Mouse (Mus musculus) adrenal gland, postnatal 25 days (tissue): Measurements from ENCODE around the gene Kif13a. TPM values are rescaled to one million over a fixed set of nuclear protein-coding genes. Genes with fewer than 3 reads are reported as not detected.
A peak's percentile ranks its signal among the peaks of the same experiment; 100 is the strongest.

Experiments
- DNase-seq: peaks from one replicate; pipeline ENCODE4 v3.0.0; 2021; ENCODE audit warnings: mixed read lengths
- total RNA-seq: library from RNA; stranded (reverse); gene quantifications from 2 replicates; pipeline ENCODE4 v1.2.3, GENCODE M21; 2021

Gene Kif13a
- total RNA-seq, 1 experiment from 2014 or later: 41.8 TPM

DNA sequence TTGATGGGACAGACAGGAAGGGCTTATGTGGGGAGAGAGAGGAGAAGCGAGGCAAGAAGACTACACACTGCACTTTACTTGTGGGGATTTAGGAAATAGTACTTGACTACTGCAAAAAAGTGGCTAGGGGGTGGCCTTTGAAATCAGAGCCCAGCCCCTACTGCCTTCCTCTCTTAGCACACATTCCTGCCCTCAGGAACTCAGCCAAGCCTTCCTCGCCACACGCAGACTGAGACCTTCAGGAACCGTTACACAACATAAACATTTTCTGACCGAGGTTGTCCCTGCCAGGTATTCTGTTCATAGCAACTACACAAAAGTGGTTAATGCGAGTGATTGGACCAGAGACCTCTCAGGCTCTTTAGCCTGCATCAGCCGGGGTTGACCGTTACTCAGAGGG lies 8.1 kb downstream of the Kif13a start:
- no peak for DNase-seq

DNA sequence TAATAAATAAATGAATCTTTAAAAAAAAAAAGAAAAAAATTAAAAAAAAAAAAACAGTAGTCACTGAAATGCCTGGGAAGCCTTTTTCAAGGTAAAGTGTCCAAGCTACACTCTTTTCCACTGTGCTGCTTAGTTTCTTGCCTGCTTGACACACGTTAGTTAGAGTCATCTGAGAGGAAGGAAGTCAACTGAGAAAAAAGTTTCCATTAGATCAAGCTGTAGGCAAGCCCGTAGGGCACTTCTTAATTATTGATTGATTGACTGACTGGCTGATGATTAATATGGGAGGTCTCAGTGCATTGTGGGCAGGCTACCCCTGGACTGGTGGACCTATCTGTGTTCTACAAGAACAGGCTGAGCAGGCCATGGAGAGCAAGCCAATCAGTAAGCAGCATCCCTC lies 9.9 kb downstream of the Kif13a start:
- DNase-seq: no peak

DNA sequence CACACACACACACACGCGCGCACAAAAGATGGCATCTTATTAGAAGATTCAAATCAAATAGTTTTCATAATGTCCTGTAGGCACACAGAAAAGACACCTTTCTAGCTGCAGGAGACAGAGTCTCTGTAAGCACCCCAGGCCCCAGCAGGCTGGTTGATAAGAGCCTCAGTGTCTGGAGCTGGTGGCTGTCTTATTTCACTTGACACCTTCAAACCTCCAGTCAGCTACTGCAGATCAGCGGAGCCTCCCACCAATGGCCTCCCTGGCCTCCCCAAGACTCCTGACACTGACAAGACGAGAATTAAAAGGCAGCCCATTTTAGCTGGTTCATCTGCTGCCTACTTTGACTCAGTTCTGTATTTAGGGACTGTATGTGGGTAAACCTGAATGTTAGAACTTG lies 11.2 kb downstream of the Kif13a start:
- DNase-seq: no peak

DNA sequence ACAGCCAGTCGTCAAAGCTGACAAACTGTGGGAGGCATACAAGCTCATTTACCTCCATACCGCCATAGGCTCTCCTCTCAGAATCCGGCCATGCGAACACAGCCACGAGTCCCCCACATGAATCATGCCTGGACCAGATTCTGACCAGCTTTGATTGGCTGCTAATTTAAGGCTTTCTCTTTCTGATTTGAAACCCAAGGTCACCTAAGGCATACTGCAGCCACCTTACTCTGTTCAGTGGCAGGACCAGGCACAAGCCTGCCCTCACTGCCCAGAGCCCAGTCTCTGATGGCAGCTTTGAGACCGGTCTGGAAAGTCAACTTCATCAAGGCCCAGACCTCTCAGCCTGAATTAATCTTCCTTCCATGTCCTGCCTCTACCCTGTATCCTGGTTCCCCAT lies 17.7 kb downstream of the Kif13a start:
- DNase-seq: no peak

DNA sequence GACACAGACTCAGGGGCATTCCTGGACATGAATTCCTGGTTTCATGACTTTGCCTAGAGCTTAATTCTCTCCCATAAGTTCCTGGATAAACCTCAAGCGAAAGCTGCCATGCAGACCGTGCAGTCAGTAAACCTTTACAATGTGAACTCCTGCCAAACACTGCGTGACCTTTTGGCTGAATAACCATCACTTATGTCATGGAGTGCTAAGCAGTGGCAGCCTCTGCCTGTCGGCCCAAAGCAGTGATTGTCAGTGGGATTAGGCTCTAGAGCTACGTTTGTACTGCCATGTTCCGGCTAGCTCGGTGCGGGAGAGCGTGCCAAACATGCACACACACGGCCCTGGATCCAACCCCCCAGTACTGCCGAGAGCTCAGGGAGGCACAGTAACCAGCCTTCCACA lies 18.6 kb downstream of the Kif13a start:
- peak; percentile 50 for DNase-seq

DNA sequence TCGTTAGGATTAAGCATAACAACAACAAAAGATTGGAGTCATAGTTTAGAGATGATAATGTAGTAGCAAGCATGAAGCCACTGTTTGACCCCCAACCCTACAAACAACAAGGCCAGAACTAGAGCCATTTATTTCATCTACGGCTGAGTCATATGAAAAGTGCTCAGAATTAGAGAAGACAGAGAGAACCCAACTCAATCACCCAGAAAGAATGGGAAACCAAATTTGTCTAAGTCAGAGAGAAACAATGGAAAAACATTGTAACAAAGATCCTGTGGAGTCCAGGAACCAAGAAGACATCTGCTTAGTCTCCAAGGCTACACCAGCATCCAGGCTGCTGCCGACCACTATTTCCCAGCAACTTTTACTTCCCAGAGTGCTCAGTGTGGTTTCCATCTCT lies 19.7 kb downstream of the Kif13a start:
- DNase-seq: no peak

DNA sequence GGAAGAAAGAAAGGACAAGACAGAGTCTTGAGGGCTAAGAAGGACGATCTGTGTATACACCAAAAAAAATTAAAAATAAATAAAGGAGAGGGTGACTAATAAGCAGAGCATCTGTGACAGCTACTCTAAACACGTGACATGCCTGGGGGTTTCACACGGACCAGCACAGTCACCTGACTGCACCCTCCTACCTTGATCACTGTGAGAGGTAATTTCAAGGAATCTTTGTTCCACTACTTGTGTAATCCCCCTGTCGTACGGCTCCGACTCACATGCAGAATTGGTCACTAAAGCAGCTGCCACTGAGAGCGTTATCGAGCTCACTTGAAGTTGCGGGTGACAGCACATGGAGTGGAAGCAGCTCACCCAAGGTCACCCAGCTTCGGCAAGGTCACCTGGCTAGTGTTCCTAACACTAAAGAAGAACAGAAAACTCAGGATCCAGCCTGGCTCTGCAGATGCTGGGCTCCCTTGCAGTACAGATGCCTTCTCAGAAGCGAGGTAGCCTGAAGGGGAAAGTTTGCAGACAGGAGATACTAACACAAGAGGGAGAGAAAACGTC lies 20.6 kb downstream of the Kif13a start:
- no peak for DNase-seq

DNA sequence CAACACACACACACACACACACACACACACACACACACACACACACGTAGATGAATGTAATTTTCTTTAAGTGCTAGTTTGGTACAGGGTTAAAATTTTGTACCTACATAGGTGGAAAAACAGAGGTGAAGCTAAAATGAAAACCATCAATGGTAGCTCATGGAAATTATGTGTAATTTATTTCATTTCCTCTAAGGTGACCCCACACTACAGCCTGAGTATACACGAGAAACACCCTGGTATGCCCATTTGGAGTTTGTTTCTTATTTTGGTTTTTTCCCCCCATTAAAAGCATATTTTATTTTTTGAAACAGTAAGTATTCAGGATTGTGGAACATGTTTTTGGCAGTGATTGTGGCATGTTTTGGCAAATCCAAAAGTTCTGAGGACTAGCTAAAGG lies 21.3 kb downstream of the Kif13a start:
- no peak for DNase-seq

DNA sequence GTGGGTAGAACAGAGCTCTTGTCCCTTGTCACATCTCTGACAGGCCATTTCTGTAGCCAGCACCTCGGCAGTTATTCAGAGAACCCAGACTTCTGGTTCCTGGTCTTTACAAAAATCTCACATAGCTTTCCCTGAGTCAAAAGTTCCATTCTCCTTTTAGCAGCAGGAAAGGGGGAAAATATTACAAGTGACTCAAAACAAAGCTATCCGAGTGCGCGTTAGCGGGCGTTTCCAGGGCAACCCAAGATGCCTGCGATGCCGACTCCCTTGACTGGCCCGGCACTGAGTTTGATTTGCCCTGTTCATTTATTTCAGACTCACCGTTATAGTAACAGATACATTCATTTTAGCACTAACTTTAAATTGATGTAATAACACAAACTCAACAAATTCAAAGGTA lies 21.8 kb downstream of the Kif13a start:
- DNase-seq: peak; percentile 48

DNA sequence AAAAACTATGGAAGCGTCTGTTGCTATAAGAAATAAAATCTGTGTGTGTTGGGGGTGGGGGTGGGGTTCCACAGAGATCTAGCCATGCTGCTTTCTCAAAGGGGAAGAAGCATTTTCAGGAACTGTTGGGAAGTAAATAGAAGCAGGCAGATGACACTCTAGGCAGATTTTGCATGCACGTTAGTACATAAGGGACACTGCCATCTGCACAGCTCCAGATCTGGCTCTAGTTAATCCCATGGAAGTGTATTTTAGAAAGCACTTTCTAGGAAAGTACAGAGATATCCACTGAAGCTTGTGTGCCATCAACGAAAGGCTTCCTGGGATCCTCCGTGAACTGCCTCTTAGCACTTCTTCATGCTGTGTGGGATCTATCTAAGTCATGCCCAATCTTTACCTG lies 22.6 kb downstream of the Kif13a start:
- no peak for DNase-seq

DNA sequence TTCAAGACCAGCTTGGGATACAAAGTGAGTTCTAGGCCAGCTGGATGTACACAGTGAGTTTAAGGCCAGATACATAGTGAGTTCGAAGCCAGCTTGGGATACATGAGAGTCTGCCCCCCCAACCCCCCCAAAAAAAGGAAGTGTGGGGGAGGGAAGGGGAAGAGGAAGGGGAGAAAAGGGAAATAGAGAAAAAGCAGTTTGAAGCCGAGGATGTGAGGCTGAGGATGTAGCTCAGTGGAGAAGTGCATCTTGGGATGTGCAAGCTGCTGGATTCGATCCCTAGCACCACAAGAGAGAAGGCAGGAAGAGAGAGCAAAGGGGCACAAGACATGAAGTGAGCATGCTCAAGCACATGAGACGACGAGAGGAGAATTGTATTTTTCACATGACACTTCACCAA lies 23.7 kb downstream of the Kif13a start:
- DNase-seq: no peak

DNA sequence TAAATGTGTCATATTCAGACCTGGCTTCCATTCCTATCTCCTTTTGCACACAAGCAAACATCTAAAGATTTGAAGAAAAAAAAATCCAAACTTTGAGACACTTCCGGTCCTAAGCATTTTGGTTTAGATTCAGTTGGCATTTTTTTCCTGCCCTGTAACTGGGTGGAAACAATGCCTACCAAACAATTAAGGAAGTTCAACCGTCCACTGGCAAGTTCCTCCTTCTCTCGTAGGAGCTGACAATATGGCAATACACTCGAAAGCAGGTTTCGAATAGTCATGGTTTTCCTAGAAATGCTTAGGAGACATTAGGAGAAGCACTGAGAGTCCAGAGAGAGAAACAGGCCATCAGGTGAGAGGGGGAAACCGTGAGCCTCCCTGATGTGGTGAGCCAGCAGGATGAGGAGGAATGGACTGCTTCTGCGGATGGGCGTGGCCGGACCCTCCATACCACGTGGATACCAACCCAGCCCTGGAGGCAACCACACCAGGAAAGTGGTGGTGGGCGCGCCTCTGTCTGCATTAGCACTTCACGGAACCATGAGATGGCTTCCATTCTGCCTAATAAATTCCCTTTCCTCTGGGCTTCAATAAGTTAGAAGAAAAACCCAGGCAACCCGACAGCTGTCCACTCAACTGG lies 24.6 kb downstream of the Kif13a start:
- no peak for DNase-seq

DNA sequence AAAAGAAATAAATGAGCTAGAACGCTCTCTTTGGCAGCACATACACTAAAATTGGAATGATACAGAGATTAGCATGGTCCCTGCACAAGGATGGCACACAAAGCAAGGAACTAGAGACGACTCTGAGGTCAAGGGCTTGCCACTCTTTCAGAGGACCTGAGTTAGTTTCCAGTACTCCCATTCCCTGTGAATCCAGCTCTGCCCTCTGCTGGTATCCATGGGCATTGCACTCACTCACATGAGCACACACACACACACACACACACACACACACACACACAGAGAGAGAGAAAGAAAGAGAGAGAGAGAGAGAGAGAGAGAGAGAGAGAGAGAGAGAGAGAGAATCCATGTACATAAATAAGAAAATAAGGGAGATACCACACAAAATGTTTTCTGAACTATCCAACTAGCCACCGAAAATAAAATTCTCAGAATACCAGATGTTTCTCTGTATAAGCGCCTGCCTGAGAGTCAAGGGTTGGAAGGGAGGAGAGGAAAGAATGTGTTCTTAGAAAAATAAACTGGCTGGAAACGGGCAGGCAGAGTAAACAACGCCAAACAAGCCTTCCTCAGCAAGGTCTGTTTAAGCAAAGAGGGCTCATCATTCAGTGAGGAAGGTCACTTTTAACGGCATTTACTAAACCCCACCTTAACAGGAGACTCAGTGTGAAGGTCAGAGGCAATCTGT lies 27.0 kb downstream of the Kif13a start:
- DNase-seq: no peak

DNA sequence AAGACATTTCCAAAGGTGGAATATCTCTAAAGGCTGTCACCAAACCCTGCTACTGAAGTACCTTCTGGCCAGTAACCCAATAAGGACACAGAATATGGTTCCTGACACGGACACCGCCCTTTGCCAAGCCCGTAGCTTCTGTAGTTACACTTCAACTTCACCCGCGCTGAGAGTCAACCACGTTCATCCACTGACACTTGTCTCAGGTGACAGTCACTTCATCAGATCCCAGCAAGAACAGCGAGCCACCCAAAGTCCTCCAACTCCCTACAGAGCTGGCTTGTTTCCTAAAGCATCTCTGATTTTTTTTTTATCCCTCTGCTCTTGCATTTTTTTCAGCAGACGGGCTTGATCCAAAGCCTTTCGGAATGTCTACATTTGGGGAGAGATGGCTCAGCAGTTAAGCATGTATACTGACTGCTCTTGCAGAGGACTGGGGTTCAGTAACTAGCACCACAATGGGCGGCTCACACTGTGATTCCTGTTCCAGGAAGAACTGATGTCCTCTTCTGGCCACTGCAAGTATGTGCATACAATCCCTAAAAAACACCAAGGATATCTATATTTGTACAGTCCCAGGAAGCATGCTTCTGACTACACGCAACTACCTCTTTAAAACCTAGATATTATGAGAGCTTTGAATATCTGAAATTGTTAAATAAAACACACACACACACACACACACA lies 28.7 kb downstream of the Kif13a start:
- DNase-seq: no peak

DNA sequence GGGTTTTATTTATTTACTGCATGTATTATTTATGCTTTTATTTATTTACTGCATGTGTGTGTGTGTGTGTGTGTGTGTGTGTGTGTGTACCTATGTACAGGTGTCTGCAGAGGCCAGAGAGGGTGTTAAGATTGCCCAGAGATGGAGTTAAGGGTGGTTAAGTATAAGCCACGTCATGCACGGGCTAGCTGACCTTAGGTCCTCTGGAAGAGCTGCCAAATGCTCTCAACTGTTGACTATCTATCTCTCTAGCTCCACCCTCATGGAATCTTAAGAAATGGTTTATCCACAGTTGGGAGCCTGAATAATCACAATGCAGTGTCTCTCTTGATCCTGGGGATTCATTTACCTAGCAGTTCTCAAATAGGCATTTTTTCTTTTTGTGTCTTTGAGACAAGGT lies 30.8 kb downstream of the Kif13a start:
- no peak for DNase-seq

DNA sequence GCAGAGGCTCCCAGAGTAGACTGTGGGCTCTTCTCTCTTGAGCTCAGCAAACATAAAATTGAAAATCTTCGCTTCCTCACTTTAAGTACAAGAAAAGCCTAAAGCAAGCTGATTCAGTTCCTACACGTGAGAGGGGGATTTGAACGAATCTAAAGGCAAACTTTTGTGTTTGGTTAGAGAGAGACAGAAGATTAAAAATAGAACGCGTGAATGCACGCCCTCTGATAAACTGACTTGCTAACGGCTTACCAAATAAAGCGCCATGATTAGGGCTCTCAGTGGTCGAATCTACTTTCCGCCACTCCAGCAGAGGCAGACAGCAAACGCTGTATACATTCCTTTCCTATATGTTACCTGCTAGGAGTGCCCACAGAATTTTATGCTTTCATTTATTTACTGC lies 31.3 kb downstream of the Kif13a start:
- no peak for DNase-seq

DNA sequence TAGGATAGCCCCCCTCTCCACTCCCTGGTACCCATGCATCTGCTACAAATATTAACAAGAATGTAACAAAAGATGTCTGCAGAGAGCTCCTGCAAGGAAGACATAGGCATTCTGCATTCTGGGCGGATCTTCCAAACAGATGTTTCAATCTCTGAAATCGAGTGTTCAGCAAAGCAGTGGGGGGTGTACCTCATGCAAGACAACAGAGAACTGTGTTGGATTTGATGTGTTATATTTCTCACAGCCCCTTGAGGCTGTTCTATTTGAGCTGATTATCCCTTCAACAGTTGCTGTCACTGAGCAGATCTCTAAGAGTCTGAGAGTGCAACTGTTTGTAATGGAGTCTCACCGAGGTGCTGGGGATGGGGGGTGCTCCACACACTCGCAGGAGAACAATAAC lies 37.3 kb downstream of the Kif13a start:
- no peak for DNase-seq

DNA sequence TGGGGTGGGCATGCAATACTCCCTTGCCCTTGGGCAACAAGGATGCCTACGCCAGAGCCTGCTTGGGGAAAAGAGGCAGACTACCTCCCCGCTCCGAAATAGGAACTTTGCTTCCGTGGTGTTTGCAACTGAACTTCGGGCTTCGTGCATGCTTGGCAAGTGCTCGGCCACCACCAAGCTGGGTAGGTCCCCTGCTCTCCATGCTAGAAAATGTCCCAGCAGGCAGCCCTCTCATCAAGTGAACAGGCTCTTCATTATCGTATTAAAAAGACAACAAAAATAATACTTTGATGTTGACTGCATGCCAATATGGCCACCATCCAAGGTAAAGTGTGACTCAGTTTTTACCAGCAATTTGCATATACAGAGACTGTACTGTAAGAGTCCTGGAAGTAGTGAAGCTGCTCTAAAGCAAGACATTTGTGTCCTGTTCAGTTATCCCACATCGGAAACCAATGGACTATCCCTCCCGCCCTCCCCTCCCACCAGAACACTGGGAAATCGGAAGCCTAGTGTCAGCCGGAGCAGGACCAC lies 41.5 kb downstream of the Kif13a start:
- peak; percentile 45 for DNase-seq

DNA sequence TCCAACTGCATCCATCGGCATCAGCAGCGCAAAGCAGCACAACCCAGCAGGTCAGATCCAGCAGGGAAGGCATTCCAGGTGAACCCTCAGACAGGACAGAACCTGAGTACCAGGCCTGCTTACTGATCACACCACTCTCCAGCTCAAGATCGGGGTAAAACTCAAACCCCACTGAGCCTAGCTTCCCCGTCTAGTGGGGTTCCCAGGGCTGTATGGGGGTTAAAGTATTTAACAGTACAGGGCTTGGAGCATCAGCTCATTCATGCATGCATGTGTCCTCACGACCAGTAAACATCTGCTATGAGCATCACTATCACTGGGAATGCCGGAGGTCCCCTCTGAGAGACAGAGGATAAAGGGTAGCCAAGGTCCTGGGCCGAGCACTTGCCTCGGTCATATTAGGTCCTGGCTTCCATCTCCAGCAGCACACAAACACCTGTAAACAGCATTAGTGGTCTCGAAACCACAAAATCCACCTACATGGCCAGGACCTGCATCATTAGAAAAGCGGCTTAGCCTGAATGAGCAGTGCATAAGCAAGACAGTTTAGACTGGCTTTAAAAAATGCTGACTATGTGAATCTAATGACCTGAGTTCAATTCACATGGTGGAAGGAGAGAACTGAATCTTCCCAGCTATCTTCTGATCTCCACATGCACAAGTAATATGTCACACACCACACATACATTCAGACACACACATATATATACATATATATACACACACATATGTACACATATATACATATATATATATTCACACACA lies 43.0 kb downstream of the Kif13a start:
- DNase-seq: no peak

DNA sequence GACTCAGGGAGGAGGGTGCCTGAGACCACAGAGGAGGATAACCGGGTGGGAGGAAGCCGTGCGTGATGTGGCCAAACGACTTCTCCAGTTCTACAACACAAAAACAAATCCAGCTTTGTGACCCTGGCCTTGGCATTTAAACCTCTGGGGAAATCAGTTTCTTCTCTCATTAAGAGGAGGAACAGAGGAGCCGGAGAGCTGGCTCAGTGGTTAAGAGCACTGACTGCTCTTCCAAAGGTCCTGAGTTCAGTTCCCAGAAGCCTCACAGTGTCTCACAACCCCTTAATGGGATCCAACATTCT lies 44.0 kb downstream of the Kif13a start:
- DNase-seq: no peak

DNA sequence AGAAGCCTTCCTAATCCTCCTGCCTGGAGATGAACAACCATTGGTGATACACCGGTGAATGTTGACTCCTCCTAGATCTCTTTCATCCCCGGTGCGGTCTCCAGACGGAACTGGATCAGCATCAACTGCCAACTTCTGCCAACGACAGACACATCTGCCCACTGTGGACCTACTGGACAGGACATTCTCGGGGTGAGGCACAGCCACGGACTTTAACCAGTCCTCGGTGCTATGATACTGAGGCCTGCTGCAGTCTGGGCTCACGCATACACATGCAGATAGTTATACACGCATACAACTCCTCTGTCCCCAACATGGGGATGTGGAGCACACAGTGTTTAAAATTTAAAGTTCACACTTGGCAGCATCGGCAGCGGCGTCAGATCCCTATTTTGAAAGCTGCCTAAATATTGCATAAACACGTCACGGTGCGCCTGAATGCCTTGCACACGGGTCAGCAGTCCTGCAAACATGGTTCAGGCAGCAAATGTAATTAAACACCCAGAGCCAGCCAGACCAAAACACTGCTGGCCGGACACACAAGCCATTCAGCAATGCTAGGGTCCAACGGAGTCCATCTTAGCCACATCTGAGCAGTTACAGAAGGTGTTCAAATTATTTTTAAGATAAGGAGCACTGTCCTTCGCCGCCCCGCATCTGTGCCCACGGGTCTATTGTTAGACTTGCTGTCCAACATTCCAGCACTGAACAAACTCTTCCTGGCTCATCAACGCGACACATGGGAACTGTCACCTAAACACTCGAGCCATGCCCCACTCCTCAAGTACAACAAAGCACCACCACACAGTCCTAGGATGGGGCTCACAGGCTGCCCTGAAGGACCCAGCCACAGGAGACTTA lies 44.5 kb downstream of the Kif13a start:
- no peak for DNase-seq

DNA sequence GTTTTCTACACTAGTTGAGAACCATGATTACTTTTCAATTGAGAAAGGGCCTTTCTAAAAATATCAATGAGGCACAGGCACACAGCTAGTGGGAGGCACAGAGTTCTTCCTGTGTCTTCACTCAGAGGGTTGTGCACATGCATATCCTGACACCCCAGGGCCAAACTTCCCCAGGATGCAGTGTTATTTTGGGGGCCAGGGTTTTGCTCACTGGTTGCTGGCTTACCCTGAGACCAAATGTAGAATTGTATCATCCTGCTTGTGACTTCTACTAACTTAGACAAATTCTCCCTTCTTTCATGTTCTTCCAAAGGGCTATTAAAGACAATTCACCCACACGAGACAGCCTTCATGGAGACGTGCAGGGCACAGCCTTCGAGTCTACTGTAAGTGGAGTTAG lies 45.7 kb downstream of the Kif13a start:
- DNase-seq: no peak
